Comparison of ENCODE assay signal across 14 mouse cellular contexts in genomic region chr15:25771782-25772181, GRCm38 (mm10).
"Had no signal": no experiment of that assay in that cellular context is flagged by ENCODE, and none has a peak within 500 bp of the region (broad histone marks: within the 10 kb centered on the region; RNA-seq: fewer than 3 reads in every experiment).

No protein-coding gene starts in this region.

- H3K4me3 ChIP-seq: kidney, embryonic 15.5 days; left cerebral cortex, adult 2 months; limb, embryonic 13.5 days; neural tube, embryonic 12.5 days had no signal

- H3K27ac ChIP-seq: kidney, embryonic 15.5 days; left cerebral cortex, adult 2 months; limb, embryonic 13.5 days; liver, embryonic 14.5 days; neural tube, embryonic 12.5 days had no signal

- H3K4me2 ChIP-seq: kidney, embryonic 15.5 days; limb, embryonic 13.5 days; neural tube, embryonic 12.5 days had no signal

- H3K36me3 ChIP-seq: neural tube, embryonic 12.5 days had no signal

- H3K9ac ChIP-seq: kidney, embryonic 15.5 days; liver, embryonic 14.5 days; neural tube, embryonic 12.5 days had no signal

- H3K27me3 ChIP-seq: kidney, embryonic 15.5 days; limb, embryonic 13.5 days; neural tube, embryonic 12.5 days had no signal

- DNase-seq: kidney, adult 2 months; kidney, postnatal 14 days; lung, adult 2 months; lung, postnatal 36 days; right cerebral cortex, postnatal 4 days; spleen, adult 18-20 months; thymus, adult 18-20 months; thymus, postnatal 14 days had no signal

- ATAC-seq: lung, postnatal 0 days had no signal

- H3K9me3 ChIP-seq: kidney, embryonic 15.5 days; limb, embryonic 13.5 days; neural tube, embryonic 12.5 days had no signal
